Mouse (Mus musculus) G1E (cell line): Measurements from ENCODE around the gene Gm9817. TPM values are rescaled to one million over a fixed set of nuclear protein-coding genes. Genes with fewer than 3 reads are reported as not detected.
A peak's percentile ranks its signal among the peaks of the same experiment; 100 is the strongest.

ENCODE experiments used
- ATAC-seq: 2 replicates; pipeline ENCODE4 v1.8.0; 2016; ENCODE audit warnings: mild to moderate bottlenecking; ENCODE audit not compliant: insufficient number of reproducible peaks, poor library complexity, low FRiP score, severe bottlenecking; ENCODE audit errors: extremely low read depth
- DNase-seq: peaks from one replicate; pipeline ENCODE4 v3.0.0; 2012; ENCODE audit warnings: low spot score
- H3K27me3 ChIP-seq: 2 replicates; pipeline ENCODE4 v1.6.1; 2012; ENCODE audit warnings: mild to moderate bottlenecking, low read length, inconsistent platforms; ENCODE audit not compliant: insufficient read depth
- H3K36me3 ChIP-seq: replicated peaks from 2 replicates; pipeline ENCODE3; 2012; ENCODE audit warnings: mild to moderate bottlenecking, inconsistent platforms
- H3K4me1 ChIP-seq: 2 replicates; pipeline ENCODE4 v1.6.1; 2012; ENCODE audit warnings: low read depth, low read length, inconsistent platforms, mixed read lengths; ENCODE audit not compliant: insufficient read depth
- H3K4me3 ChIP-seq: 2 replicates; pipeline ENCODE4 v1.5.1; 2012; ENCODE audit warnings: low read depth, mild to moderate bottlenecking, inconsistent platforms, low read length, moderate library complexity, mixed read lengths
- H3K9me3 ChIP-seq: replicated peaks from 2 replicates; pipeline ENCODE4 v1.6.1; 2012; ENCODE audit warnings: inconsistent platforms
- CTCF ChIP-seq: IDR thresholded peaks from 2 replicates; pipeline ENCODE4 v1.5.1; 2012; ENCODE audit warnings: low read depth, low read length, inconsistent platforms, mixed read lengths
- GATA1 ChIP-seq: IDR thresholded peaks from 2 replicates; pipeline ENCODE4 v1.6.1; 2012; ENCODE audit warnings: borderline replicate concordance, low read length, inconsistent platforms, mixed read lengths
- GATA2 ChIP-seq: IDR thresholded peaks from 2 replicates; pipeline ENCODE4 v1.6.1; 2012; ENCODE audit warnings: low read depth, low read length, inconsistent platforms, borderline replicate concordance
- POLR2AphosphoS5 ChIP-seq: IDR thresholded peaks from 2 replicates; pipeline ENCODE4 v1.6.1; 2012; ENCODE audit warnings: low read depth, low read length, inconsistent platforms; ENCODE audit not compliant: insufficient replicate concordance
- TAL1 ChIP-seq: conservative IDR thresholded peaks from 2 replicates; pipeline ENCODE4 v1.6.1; 2012; ENCODE audit warnings: low read depth, low read length, inconsistent platforms, mixed read lengths
- polyA plus RNA-seq: library from polyadenylated mRNA; stranded (reverse); fragments of >175 nt; gene quantifications from 2 replicates; pipeline ENCODE4 v1.2.3, GENCODE M21; 2012
- total RNA-seq, 2 experiments: library from RNA; stranded (forward) in 1 of 2; stranded (reverse) in 1 of 2; fragments of 200-1000 nt in 1 of 2; fragments of >200 nt in 1 of 2; fragmentation: Nextera tagmentation in 1 of 2; gene quantifications; 2 replicates each; pipeline ENCODE4 v1.2.3; 2014 to 2017

Gene Gm9817
- total and polyA plus RNA-seq, 3 experiments, result 0.05 to 0.60 (median 0.09) TPM

GRCm38 (mm10) chr13:45099582-45100229 lies 21.2 kb downstream of the Gm9817 start:
- DNase-seq (no peak), ATAC-seq (no peak)
- Histone ChIP-seq H3K9me3 (no peaks in the 10 kb centered on the region), H3K36me3 (no peaks in the 10 kb centered on the region), H3K4me1 (no peaks in the 10 kb centered on the region), H3K27me3 (peaks cover 28% of the 10 kb centered on the region), H3K4me3 (no peak overlapping the region)
- TF ChIP-seq CTCF (no peak), TAL1 (no peak), GATA1 (no peak)

GRCm38 (mm10) chr13:45106480-45106879 lies 28.0 kb downstream of the Gm9817 start:
- no peak for TF ChIP-seq CTCF
- no peak for TF ChIP-seq TAL1
- TF ChIP-seq GATA1, result no peak
- no peak for TF ChIP-seq GATA2
- TF ChIP-seq POLR2AphosphoS5, result no peak
- Histone ChIP-seq H3K4me1 (peaks cover 14% of the 10 kb centered on the region), H3K27me3 (peaks cover 28% of the 10 kb centered on the region), H3K36me3 (no peaks in the 10 kb centered on the region), H3K4me3 (no peak overlapping the region), H3K9me3 (no peaks in the 10 kb centered on the region)
- ATAC-seq (no peak), DNase-seq (no peak)

GRCm38 (mm10) chr13:45108851-45109390 lies 30.4 kb downstream of the Gm9817 start:
- Histone ChIP-seq H3K4me3 (no peak overlapping the region), H3K4me1 (peaks cover 16% of the 10 kb centered on the region), H3K36me3 (no peaks in the 10 kb centered on the region), H3K9me3 (no peaks in the 10 kb centered on the region), H3K27me3 (peaks cover 18% of the 10 kb centered on the region)
- ATAC-seq (peak; percentile 87), DNase-seq (peak; percentile 30)
- TF ChIP-seq TAL1 (no peak), POLR2AphosphoS5 (no peak), GATA2 (no peak), GATA1 (no peak), CTCF (no peak)

GRCm38 (mm10) chr13:45118375-45118774 lies 39.9 kb downstream of the Gm9817 start:
- no peak for ATAC-seq
- H3K9me3 ChIP-seq, result no peaks in the 10 kb centered on the region

GRCm38 (mm10) chr13:45118822-45119221 lies 40.3 kb downstream of the Gm9817 start:
- no peak for ATAC-seq
- no peak for TF ChIP-seq GATA1
- TF ChIP-seq TAL1, result no peak
- no peak for TF ChIP-seq POLR2AphosphoS5
- no peak for TF ChIP-seq GATA2
- no peak for TF ChIP-seq CTCF
- H3K4me3 ChIP-seq, result no peak overlapping the region

More at GRCm38 (mm10) chr13:45118375-45118774, 39.9 kb downstream of the Gm9817 start:
- Histone ChIP-seq H3K4me3 (no peak overlapping the region), H3K36me3 (no peaks in the 10 kb centered on the region), H3K27me3 (peaks cover 38% of the 10 kb centered on the region), H3K4me1 (no peaks in the 10 kb centered on the region)
- no peak for DNase-seq
- TF ChIP-seq TAL1, result no peak
- TF ChIP-seq GATA2, result no peak
- no peak for TF ChIP-seq GATA1
- no peak for TF ChIP-seq POLR2AphosphoS5
- no peak for TF ChIP-seq CTCF

More at GRCm38 (mm10) chr13:45118822-45119221, 40.3 kb downstream of the Gm9817 start:
- H3K9me3 ChIP-seq, result no peaks in the 10 kb centered on the region
- H3K27me3 ChIP-seq, result peaks cover 38% of the 10 kb centered on the region
- H3K4me1 ChIP-seq, result no peaks in the 10 kb centered on the region
- H3K36me3 ChIP-seq, result no peaks in the 10 kb centered on the region
- DNase-seq, result no peak

Other genes with a start within 250 kb of the Gm9817 start
- 20.8 and 28.2 TPM in 2 replicates for gene Dtnbp1, start 76.5 kb upstream of the Gm9817 start, total RNA-seq (2014; fragmentation: Nextera tagmentation)
- 33.3 and 36.6 TPM in 2 replicates for gene Dtnbp1, start 76.5 kb upstream of the Gm9817 start, total RNA-seq (2017)
- gene Dtnbp1, start 76.5 kb upstream of the Gm9817 start, polyA plus RNA-seq, result 16.7 and 19.2 TPM in 2 replicates